Mouse (Mus musculus): Measurements from ENCODE around the gene 9930104L06Rik.

DNA sequence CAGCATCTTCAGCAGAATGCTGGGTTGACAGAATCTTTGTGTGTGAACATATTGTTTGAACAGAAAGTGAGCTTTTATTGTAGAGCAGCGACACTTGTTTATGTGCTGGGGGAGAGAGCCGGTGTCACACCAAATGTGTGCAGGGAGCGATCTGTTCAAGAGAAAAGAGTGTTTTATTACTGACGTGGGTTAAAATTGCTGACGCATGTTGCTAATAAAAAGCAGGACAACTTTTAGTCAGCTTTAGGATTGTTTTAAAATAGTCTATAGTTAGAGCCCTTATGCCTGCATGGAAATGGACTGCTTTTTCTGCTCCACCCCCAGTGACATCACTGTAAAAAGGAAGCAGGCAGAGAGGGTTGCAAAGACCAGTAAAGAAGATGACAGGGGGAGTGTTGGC lies 46.0 kb upstream of the 9930104L06Rik start:
- TF ChIP-seq CTCF (IDR thresholded peaks at IDR 0.05 in 2 of 3, conservative IDR thresholded peaks at IDR 0.05 in 1 of 3; ENCODE audit: control insufficient read depth in 1 of 3, insufficient read depth in 1 of 3, low read depth in 2 of 3, low read length in 3 of 3, poor library complexity in 1 of 3, severe bottlenecking in 1 of 3): no peak
- no peak for TF ChIP-seq JUND (IDR thresholded peaks at IDR 0.05; ENCODE audit: low read depth, low read length)
- no peak for TF ChIP-seq POLR2AphosphoS2 (IDR thresholded peaks at IDR 0.05; ENCODE audit: low read length)
- TF ChIP-seq EP300 (IDR thresholded peaks at IDR 0.05; ENCODE audit: low read depth in 1 of 2, low read length in 2 of 2): no peak
- TF ChIP-seq POLR2A (IDR thresholded peaks at IDR 0.05; ENCODE audit: control insufficient read depth in 1 of 2, insufficient read depth in 1 of 2, low read depth in 1 of 2, low read length in 2 of 2, poor library complexity in 1 of 2): no peak
- TF ChIP-seq UBTF (IDR thresholded peaks at IDR 0.05; ENCODE audit: borderline replicate concordance, insufficient read depth, low read depth, low read length): no peak
- TF ChIP-seq TBP (IDR thresholded peaks at IDR 0.05; ENCODE audit: low read depth, low read length): no peak
- TF ChIP-seq MAFK (IDR thresholded peaks at IDR 0.05; ENCODE audit: borderline replicate concordance, low read depth, low read length): no peak
